Mouse (Mus musculus): ENCODE data around the gene Pou5f1.
A peak's percentile ranks its signal among the peaks of the same experiment; 100 is the strongest.

Gene Pou5f1

GRCm38 (mm10) chr17:35514756-35515155, 8.9 kb downstream of the Pou5f1 start:
- no peak for DNase-seq

DNA sequence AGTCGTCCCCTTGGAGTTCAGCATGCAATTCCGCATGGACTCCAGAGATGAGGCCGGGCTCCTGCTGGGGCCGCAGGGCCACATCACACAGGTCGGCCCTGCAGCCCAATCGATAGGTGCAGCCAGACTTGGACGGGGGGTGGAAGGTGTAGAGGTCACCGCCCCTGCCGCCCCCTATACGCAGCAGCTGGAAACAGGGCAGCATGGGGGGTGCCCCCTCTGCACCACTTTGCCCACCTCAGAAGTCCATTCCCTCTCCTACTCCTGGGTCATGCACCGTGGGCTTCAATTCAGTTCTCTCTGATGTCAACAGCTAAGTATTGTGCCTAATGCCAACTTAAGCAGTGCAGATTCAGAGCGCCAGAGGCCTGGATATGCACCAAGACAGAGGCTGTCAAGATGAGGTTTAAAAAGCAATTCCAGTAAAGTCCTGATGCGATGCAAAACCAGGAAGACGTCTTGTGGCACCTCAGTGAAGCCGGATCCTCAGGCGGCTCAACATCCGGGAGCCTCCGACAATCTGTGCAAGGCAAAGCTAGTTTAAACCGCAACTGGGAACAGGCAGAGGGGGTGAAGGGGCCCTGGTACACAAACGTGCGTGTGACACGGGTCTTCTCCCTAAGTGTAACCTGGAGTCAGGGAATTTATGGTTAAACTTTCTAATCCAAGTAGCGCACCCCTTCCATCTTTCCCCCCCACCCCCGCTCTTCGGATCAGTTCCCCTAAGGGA, 10.3 kb downstream of the Pou5f1 start:
- peak; percentile 16 for DNase-seq

GRCm38 (mm10) chr17:35516652-35517500, 11.1 kb downstream of the Pou5f1 start, which contains the start of the genes Tcf19 and Cchcr1:
Tcf19 (minus strand) TSS chr17:35516824.
Cchcr1 (plus strand) TSS chr17:35517100.
- peak; percentile 98 for DNase-seq

DNA sequence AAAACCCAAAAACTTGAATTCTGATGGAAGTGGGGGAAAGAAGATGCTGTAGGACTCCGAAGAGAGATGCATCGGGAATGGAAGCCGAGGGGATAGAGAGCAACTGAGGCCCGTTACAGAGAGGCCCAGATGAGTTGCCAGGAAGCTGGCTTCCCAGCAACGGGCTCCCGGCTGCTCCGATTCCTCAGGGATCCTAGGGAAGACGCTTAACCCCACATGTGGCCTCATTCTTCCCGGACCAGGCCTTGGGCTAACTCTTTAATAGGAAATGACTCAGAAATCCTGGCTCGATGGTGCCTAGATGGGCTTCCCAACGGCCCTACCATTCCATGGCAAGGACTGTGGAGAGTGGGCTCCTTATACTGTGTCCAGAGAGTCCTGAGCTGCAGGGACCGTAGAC, 11.7 kb downstream of the Pou5f1 start:
- no peak for DNase-seq

DNA sequence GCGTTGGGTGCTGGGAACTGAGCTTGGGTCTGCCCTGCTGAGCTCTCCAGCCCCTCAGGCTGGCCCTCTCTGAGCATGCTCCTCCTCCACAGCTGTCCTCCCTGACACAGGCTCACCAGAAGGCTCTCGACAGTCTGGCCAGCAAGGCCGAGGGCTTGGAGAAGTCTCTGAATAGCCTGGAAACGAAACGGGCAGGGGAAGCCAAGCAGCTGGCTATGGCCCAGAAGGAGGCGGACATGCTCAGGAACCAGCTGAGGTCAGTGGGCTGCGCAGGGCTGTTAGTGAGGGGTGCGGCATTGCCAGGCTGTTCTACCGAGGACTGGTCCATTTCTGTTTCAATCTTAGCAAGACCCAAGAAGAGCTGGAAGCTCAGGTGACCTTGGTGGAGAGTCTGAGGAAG, 18.5 kb downstream of the Pou5f1 start:
- no peak for DNase-seq

GRCm38 (mm10) chr17:35526644-35527043, 20.8 kb downstream of the Pou5f1 start:
- DNase-seq: no peak

DNA sequence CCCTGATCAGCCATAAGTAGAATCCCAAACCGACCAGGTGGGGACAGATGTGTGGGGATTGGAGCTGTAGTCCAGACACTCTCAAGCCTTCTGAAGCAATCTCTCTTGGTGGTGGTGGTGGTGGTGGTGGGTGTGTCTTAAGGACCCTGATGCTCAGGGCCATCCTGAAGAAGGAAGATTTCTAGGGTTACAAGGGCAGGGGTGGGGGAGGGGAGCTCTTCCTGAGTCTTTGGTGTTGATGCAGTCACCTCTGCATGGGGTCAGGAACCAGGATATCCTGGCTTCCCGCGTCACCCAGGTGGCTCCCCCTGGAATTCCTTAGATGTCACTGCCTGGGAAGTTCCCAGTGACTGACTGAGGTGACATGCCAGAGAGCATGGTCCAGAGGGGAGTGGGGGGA, 26.5 kb downstream of the Pou5f1 start:
- no peak for DNase-seq

DNA sequence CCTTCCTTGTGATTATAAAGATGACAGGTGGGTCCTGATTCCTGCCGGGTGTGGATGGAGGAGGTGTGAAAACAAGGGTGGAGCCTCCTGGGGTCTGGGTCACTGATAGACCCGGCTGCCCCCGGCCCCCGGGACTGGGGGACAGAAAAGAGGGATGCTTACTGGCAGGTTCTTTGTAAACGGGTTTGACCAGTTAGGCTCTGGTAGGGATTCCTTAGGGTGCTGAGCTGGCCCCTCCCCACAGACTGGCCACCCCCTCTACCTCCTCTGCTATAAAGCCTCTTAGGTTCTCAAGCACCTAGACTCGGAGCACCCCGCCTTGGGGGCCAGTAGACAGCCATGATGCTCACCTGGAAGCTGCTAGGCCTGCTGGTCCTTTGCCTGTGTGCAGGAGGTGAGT, 27.1 kb downstream of the Pou5f1 start, which contains the start of gene Psors1c2:
TSS of gene Psors1c2 (plus strand) at position 301 of the 400 bp plus-strand sequence.
- no peak for DNase-seq

DNA sequence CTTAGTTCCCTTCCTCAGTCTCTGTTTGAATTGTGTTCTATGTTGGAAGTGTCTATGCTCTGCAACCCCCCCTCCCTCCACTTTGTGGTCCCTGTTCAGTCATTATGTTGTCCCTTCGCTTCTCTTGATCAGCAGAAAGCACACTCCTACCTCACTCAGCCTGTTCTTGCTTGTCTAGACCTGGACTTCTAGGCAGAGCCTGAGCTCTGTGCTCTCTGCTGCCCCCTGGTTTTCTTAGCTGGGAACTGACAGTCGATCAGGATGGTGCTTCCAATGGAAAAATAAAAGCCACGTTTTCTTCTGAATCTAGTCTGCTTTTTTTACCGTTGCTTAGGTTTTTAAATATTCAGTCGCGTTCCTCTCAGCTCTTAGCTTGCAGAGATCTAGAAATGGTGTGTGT, 28.5 kb downstream of the Pou5f1 start:
- DNase-seq: peak; percentile 84

GRCm38 (mm10) chr17:35537421-35537820, 31.6 kb downstream of the Pou5f1 start:
- no peak for DNase-seq

- no peak for DNase-seq
Observed at GRCm38 (mm10) chr17:35538476-35538875, 32.7 kb downstream of the Pou5f1 start.

DNA sequence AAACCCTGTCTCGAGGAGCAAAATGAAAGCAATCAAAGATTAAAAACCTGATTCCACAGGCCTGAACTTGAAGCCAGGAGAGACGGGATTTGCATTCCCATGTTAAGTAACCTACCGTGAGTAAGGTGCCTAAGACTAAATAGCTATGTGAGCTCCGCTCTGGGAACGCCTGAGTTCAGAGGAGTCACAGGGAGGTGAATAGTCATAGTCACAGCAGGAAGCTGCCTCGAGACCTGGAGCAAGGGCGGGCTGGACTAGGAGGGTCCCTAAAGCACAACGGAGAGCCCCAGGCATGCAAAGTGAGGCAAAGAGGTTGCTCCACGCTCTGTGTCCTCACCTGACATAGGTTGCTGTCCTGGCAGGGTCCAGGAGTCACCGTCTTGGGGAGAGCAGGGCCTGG, 33.7 kb downstream of the Pou5f1 start:
- no peak for DNase-seq

DNA sequence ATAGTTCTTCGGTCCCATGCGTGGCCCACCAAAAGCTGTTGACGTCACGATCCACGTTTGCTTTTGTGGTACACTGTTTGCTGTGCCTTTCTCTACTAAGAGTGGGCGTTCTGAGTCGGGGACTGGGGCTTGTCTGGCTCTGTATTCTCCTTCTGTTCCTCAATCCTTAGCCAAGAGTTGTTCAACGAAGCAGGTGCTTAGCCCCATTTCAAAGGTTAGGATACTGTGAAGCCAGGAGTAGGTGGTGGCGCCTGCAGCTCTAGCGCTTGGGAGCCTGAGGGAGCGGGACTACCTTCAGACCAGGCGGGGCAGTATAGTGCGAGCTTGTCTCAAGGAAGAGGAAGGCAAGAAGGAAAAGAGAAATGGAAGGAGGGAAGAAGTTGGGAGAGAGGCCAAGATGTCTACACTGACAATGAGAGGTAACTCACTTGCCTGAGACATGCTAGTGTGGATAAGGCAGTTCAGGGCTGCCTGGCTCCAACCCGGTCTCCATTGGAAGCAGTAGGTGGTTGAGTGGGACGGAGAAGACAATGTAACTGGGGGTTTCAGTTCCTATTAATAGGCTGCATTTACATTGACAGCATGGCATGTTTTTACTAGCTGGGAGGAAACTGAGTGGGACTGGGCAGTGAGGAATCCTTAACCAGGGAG, 37.1 kb downstream of the Pou5f1 start:
- no peak for DNase-seq

DNA sequence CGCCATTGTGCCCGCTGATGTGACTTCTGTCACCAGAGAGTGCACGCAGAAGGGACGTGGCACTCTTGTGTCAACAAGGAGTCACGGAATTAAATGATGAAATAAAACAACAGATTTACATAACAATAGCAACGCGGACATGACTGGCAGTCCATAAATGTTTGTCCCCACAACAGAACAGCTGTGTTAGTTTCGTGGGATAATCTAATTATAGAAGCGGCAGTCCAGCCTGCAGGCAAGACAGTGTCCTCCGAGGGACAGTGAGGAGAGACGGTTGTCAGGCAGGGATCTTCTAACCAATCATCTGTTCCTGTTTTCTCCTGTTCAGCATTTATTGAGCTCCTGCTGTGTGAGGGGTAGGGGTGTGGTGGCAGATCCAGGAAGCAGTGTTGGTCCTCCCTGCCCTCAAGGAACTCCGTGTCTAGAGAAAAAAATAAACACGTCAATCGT, 37.6 kb downstream of the Pou5f1 start:
- no peak for DNase-seq

DNA sequence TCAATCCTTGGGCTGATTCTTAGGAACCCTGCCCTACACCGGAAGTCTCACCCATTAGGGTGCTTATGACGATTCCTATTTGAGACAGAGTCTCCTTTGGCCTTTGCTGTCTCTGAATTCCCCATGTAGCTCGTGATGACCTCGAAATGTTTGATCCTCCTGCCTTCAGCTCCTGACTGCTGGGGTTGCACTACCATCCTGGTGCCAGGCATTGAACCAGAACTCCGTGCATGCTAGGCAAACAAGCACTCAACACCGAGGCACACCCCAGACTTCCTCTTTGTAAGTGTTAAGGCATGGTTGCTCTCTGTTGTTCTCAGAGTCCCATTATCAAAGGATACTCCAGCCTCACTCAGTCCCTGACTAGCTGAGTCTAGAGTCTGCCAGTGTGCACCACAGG, 38.2 kb downstream of the Pou5f1 start:
- no peak for DNase-seq

DNA sequence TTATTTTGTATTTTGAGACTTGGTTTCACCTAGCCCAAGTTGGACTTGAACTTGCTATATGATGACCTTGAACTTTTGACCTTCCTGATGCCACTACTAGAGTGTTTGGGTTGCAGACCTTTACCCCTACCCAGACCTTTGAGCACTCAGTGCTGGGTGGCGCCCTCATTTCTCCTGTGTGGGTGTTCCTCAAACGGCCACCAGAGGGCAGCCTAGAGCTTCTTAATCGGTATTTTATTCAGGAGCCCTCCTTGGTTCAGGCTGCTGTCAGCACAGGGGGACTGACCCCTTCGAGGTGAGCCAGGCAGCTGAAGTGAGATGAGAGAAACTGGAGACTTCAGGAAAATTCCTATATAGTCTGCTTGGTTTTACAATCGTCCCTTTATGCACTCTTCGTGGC, 38.9 kb downstream of the Pou5f1 start:
- peak; percentile 68 for DNase-seq

DNA sequence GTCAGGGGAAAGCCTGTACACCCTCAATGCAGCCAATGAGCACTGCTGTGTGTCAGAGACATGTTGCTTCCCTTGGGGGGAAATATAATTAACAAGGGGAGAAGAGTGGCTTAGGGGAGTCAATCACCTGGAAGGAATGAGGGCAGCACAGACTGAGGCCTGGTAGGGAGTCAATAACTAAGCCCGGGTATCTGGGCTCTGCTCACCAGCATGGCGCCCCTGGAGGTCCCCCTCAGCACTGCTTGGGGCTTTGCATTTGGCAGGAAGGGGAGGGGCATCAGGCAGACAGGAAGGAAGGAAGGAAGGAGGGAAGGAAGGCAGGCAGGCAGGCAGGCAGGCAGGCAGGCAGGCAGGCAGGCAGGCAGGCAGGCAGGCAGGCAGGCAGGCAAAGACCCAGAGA, 41.6 kb downstream of the Pou5f1 start:
- DNase-seq: no peak

DNA sequence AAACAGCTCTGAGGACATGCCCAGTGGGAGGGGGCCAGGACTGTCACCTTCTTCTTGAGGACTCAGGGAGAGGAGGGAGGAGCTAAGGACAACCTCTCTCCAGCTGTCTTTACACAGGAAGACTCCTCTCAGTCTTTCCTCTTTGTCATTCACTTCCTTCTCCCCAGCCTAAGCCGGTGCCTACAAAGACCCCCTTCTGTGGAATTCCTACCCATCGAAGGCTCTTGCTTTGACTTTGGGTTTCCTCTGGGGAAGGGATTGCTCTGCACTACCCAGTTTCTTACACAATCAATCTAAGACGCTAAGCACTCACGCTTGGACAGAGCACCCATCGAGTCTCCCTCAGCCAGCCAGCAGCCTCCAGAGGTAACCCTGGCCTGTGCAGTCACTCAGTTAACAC, 42.8 kb downstream of the Pou5f1 start:
- DNase-seq: no peak

- DNase-seq: peak; percentile 81
Observed at GRCm38 (mm10) chr17:35549437-35550142, 43.8 kb downstream of the Pou5f1 start.

DNA sequence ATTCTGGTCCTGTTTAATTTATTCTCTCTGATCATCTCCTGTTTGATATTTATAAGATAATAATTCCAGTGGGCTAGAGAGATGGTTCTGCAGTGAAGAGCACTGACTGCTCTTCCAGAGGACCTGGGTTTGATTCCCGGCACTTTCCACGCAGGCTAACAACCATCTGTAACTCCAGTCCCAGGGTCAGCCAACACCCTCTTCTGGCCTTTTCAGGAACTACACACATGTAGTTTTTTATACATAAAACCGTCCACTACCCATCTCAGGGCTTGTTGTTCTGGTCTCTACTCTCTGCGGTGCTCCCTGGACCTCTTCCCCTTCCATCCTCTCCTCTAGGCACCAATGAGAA, 44.3 kb downstream of the Pou5f1 start:
- no peak for DNase-seq

DNA sequence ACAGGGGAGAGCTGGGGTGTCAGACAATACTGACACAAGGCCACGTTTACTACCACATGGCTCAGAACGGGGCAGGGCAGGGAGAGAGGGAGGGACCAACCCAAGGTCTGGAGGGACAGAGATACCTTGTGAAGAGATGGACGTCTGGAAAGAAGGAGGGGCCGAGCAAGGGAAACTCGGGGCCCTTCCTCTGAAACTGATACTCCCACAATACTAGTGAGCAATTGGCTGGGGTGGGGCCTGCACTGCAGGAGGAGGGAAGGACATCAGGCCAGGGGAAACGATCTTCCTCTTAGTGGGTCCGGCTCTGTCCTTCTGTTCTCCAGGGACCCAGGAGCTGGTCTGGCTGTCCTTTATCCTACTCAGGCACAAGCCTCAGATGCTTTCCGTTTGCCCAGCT, 45.1 kb downstream of the Pou5f1 start:
- DNase-seq: no peak

GRCm38 (mm10) chr17:35551881-35552414, 46.1 kb downstream of the Pou5f1 start, which contains the start of gene Cdsn:
Cdsn (plus strand) TSS chr17:35552128.
- no peak for DNase-seq

GRCm38 (mm10) chr17:35554321-35554720, 48.5 kb downstream of the Pou5f1 start:
- DNase-seq: no peak
